Mouse (Mus musculus) gastrocnemius, adult 2 months (tissue): ENCODE data around the gene S100pbp. TPM values are rescaled to one million over a fixed set of nuclear protein-coding genes. Genes with fewer than 3 reads are reported as not detected.
A peak's percentile ranks its signal among the peaks of the same experiment; 100 is the strongest.

Source experiments
- DNase-seq: peaks from one replicate; pipeline ENCODE4 v3.0.0; 2022
- H3K27ac ChIP-seq: fragments of 200-600 bp; 2 replicates; pipeline ENCODE4 v1.8.1; 2022; ENCODE audit warnings: mild to moderate bottlenecking
- H3K4me3 ChIP-seq: fragments of 200-600 bp; 2 replicates; pipeline ENCODE4 v1.8.1; 2022; ENCODE audit warnings: mild to moderate bottlenecking, moderate library complexity
- CTCF ChIP-seq: fragments of 200-600 bp; IDR thresholded peaks from 2 replicates; pipeline ENCODE4 v1.8.1; 2022; ENCODE audit warnings: antibody characterized with exemption, mild to moderate bottlenecking, moderate library complexity
- intact Hi-C: fragments of 180-260 bp; cut with DNase I; formaldehyde crosslinking; loops from one replicate; pipeline ENCODE4 v1.15.1; 2025
- total RNA-seq, 2 experiments: library from RNA; stranded (reverse); gene quantifications; 2 replicates each; pipeline ENCODE4 v1.2.3; 2021

The S100pbp gene
- total RNA-seq, 2 experiments from 2014 or later: 4.7 to 4.9 TPM

DNA sequence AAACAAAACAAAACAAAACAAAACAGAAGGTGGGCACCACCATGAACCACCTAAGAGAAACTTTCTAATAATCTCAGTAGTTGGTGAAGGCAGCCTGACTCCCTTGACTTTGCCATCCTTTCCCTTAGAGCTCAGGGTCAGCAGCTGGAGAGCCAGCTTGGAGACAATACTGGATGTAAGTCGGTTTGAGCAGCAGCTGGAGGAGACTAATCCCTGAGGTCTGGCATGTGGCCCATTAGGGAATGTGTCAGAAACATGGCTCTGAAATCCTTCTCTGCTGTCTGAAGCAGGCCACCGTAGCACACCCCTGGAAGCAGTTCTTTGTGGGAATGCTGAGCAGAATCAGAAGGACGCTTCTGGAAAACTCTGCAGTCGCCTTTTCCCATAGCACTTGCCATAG lies 21.9 kb upstream of the S100pbp start:
- no peak for TF ChIP-seq CTCF
- intact Hi-C loops: no loop called here
- no peak for DNase-seq
- no peak overlapping the region for H3K27ac ChIP-seq
- no peak overlapping the region for H3K4me3 ChIP-seq

DNA sequence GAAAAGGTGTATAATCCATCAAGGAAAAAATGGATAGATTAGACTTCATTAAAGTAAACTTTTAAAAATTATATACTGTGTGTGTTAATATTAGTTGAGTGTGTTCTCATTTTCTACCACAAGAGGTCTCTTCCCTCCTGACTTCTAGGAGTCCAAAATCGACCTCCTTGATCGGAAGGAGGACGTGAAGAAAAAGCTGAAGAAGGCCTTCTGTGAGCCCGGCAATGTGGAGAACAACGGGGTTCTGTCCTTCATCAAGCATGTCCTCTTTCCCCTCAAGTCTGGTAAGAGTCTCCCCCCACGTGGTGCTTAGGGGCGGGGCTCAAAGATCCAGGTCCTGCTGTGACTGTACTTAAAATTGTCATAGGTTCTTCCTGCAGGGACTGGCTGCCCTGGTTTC lies 20.0 kb upstream of the S100pbp start:
- Histone ChIP-seq H3K27ac (no peak overlapping the region), H3K4me3 (no peak overlapping the region)
- no peak for DNase-seq
- intact Hi-C loops: loop anchor here (1.0 kb wide), 1 partner anchor 67 kb away; no protein-coding TSS in a partner anchor
- TF ChIP-seq CTCF: peak; percentile 64

DNA sequence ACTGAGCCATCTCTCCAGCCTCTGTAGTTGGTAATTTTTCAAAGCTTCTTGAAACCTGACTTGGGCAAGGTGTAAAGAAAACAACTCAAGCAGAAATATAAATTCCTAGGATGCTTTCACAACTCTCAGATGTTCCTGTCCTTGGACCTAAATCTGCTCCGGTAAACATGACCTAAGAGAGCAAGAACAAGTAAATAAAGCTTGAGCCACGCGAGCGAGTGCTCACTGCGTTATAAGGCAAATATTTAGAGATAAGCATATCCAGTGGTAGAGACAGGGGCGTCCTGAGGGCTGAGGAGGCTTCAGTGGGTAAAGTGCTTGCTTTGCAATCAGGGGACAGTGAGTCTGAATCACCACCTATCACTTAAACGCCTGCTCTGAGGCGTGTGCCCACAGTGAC lies 17.3 kb upstream of the S100pbp start:
- Histone ChIP-seq H3K4me3 (no peak overlapping the region), H3K27ac (no peak overlapping the region)
- DNase-seq: no peak
- TF ChIP-seq CTCF: no peak
- intact Hi-C loops: no loop called here

DNA sequence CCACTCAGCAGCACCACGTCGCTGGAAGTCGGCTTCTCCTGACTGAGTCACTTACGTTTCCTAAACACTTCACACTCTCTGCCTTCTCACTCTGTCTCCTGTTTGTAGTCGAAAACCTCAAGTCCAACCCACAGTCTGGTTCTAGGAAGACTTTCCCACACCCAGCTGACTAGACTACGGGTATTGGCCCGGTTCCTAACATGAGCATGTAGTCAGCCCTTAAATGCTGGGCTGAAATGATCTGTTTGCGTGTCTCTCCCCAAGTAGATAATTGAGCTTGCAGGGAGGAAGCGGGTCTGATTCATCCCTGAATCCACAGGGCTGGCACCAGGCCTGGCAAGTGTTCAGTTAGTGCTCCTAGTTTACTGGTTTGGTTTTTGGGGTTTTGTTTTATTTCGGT lies 15.1 kb upstream of the S100pbp start:
- DNase-seq: no peak
- H3K27ac ChIP-seq: no peak overlapping the region
- H3K4me3 ChIP-seq: no peak overlapping the region
- TF ChIP-seq CTCF: no peak
- intact Hi-C loops: no loop called here

DNA sequence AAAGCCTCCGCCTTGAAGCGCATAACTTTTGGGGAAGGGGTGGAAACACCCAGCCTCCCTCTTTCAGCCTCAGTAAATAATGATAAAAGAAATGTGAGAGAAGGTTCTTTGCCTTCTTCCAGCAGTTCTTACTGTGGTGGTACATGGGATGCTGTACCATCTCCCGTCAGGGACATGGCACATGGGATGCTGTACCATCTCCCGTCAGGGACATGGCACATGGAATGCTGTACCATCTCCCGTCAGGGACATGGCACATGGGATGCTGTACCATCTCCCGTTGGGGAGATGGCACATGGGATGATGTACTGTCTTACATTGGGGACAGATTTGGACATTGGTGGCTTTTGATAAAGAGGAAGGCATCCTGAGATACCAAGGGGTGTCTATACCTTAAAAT lies 8.0 kb upstream of the S100pbp start:
- no peak for TF ChIP-seq CTCF
- no peak for DNase-seq
- intact Hi-C loops: no loop called here
- Histone ChIP-seq H3K27ac (no peak overlapping the region), H3K4me3 (no peak overlapping the region)

DNA sequence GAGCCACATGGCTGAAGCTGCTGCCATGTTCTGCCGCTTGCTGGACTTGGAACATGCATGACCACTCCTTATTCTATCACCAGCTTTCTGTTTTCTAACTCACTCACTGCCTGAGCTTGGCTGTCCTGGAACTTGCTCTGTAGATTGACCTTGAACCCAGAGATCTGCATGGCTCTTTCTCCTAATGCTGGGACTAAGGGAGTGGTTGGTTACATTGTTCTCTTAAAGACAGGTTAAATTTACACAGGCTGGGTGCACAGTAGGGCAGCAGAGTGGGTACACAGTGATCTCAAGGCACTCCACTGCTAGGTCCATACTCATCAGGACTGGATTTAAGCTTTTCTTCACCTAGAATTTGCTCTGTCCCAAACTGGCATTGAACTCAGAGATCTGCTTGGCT lies 4.8 kb upstream of the S100pbp start:
- intact Hi-C loops: loop anchor here (5.0 kb wide), 1 partner anchor 138 kb away; no protein-coding TSS in a partner anchor
- DNase-seq: no peak
- Histone ChIP-seq H3K4me3 (no peak overlapping the region), H3K27ac (no peak overlapping the region)
- TF ChIP-seq CTCF: no peak

DNA sequence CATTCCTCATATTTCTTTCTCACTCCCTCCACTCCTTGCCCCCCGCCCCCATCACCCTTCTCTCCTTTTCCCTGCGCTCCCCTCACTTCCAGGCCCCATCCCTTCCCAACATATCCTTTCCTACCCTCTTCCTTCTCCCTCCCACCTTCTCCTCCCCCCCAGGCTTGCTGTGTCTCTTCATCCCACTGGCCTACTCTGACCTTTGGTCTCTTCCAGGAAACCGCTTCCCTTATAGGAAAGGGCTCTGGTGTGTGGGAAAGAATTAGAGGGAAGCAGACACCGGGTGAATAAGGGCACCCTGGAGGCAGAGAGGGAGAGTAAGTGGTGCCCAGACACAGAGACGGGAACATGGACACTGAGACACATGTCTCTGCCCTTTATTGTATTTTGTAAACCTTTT lies 2.2 kb upstream of the S100pbp start:
- intact Hi-C loops: loop anchor here (5.0 kb wide), 1 partner anchor 141 kb away; no protein-coding TSS in a partner anchor
- Histone ChIP-seq H3K27ac (no peak overlapping the region), H3K4me3 (no peak overlapping the region)
- TF ChIP-seq CTCF: no peak
- DNase-seq: no peak

DNA sequence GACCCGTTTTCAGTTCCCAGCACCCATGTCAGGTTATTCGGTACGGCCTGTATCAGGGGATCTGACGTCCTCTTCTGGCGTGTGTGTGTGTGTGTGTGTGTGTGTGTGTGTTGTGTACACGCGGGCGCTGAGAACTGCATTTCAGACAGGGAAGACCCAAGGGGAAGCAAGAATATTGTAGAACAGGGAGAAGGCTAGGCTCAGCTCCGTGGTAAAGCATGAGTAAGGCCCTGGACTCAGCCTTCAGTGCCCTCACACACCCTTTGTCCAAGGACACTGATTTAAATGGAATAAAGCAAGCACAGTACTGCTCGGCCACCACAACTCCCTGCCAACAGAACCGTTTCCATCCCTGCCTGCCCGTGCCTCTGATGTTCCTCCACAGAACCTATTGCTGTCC lies 1.0 kb upstream of the S100pbp start:
- TF ChIP-seq CTCF: no peak
- Histone ChIP-seq H3K27ac (peak overlapping the region; percentile 97), H3K4me3 (peak overlapping the region; percentile 89)
- peak; percentile 27 for DNase-seq
- intact Hi-C loops: loop anchor here (5.0 kb wide), 1 partner anchor 142 kb away; no protein-coding TSS in a partner anchor

DNA sequence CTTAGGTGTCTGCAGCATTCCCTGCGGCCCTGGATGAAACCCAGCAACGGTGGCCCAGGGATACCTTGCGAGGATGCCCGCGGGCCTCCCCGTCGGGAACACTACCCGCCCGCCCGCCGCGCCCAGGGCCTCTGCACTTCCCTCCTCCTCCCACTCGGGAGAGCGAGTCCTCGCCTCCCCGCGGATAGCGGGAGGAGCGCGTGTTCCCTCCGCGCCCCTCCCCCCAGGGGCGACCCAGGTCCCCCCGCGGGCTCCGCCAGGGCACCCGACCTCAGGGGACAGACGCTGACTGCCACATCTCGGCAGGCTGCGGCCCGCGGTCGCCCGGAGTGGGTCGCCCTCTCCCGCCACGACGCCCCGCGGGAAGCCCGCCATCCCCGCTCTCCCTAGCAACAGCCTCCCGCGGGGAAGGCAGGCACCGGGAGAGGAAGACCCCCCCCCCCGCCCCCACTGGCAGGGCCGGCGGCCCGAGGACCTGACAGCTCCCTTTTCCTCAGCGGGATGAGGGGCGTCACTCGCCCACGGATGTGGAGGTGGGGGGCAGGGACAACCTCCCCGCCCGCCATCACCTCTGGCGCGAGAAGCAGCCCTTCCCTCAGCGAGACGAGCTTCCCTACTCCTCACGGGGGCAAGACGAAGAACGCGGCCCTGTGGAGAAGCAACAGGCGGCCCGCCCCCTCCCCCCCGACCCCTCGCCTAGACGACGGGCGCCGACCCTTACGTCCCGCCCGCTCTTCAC lies 555 bp downstream of the S100pbp start:
- intact Hi-C loops: loop anchor here (5.0 kb wide), 1 partner anchor 273 kb away; the partner anchor contains the start of gene Bsdc1
- peak overlapping the region; percentile 97 for H3K27ac ChIP-seq
- DNase-seq: peak; percentile 71
- no peak; the same call in 1 of the 2 replicates for TF ChIP-seq CTCF
- H3K4me3 ChIP-seq: peak overlapping the region; percentile 89

DNA sequence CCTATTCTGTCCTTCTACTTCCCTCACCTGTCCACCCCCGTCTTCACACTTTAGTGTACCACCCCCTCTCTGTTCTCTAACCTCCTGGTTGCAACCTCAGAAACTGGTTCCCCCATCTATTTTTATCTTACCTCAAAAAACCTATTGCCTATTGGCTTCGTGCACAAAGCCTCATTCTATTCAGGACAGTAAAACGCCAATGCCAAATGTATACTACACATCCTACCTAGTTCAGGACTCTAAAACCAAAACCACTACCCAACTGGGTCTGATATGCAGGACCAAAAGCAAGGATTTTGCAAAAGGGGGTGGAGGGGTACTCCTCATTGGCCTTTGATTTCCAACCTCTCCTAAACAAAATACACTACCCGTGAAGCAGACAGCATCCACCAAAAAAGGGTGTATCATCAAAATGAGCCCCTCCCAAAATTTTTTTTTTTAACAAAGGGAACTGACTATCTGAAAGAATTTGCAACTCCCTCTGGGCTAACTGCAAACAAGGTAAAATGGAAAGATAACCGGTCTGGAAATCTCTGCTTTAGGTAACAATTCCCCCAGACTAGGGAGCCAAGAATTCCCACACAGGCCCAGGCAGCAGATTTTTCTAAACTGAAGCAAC lies 1.4 kb downstream of the S100pbp start:
- intact Hi-C loops: loop anchor here (5.0 kb wide), 1 partner anchor 274 kb away; the partner anchor contains the start of gene Bsdc1
- TF ChIP-seq CTCF: no peak
- no peak for DNase-seq
- Histone ChIP-seq H3K27ac (peak overlapping the region; percentile 97), H3K4me3 (peak overlapping the region; percentile 89)

DNA sequence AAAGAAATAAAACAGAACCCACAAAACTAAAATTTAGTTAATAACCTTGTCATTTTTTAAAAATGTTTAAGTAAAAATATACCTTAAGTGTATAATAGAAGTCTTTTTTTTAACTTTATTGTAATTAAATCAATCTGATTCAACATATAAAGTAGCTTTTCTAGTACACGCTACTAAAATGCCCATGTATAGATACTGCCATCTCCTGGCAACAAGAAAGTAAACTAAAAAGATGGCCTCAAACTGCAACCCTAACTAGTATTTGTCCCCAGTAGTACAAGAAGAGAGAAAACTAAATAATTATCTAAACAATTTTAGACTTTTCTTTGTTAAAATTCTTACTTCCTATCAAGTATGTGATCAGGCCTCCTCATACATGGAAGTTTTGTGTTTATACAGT lies 10.0 kb downstream of the S100pbp start:
- Histone ChIP-seq H3K4me3 (no peak overlapping the region), H3K27ac (no peak overlapping the region)
- TF ChIP-seq CTCF: peak; percentile 50
- intact Hi-C loops: no loop called here
- DNase-seq: no peak

DNA sequence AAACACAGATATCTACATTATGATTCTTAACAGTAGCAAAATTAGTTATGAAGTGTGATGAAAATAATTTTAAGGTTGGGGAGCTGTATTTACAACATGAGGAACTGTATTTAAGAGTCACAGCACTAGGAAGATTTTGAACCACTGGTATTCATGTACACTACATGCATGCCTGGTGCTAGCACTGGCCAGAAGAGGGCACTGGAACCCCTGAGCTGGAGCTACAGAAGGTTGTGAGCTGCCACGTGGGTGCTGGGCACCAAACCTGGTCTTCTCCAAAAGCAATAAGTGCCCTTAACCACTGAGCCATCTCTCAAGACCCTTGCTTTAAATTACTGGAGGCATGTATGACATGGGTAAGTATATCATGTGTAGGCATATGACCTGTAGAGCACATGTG lies 17.0 kb downstream of the S100pbp start:
- Histone ChIP-seq H3K27ac (no peak overlapping the region), H3K4me3 (no peak overlapping the region)
- intact Hi-C loops: no loop called here
- TF ChIP-seq CTCF: peak; percentile 15; the same call in 1 of the 2 replicates
- no peak for DNase-seq

DNA sequence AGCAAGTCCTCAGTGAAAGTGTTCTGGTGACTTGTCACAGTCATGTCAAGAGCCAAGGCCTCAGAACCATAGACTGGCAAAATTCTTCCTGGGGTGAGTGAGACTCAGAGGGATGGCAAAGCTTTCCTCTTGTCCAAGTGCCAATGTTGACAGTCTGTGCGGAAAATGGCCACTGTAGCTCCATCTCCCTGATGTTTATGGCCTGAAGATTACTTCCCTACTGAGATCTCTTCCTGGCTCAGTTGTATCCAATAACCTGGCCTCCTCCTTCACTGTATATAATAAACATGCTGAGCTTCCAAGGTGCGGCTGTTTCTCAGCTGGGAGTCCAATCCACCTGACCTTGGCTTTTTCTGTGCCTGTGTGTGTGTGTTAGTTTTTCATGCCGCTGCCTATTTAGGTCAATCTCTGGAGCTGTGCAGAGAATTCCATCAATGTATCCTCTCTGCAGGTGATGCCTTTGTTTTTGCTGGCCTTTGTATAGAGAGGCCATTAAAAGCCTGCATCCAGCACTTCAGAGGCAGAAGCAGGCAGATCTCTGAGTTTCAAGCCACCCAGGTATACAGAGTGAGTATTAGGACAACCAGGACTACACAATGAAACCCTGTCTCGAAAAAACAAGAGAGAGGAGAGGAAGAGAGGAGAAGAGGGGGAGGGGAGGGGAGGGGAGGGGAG lies 27.8 kb downstream of the S100pbp start:
- DNase-seq: no peak
- intact Hi-C loops: no loop called here
- H3K4me3 ChIP-seq: no peak overlapping the region
- TF ChIP-seq CTCF: no peak
- no peak overlapping the region for H3K27ac ChIP-seq
